In the genomic region with DNA sequence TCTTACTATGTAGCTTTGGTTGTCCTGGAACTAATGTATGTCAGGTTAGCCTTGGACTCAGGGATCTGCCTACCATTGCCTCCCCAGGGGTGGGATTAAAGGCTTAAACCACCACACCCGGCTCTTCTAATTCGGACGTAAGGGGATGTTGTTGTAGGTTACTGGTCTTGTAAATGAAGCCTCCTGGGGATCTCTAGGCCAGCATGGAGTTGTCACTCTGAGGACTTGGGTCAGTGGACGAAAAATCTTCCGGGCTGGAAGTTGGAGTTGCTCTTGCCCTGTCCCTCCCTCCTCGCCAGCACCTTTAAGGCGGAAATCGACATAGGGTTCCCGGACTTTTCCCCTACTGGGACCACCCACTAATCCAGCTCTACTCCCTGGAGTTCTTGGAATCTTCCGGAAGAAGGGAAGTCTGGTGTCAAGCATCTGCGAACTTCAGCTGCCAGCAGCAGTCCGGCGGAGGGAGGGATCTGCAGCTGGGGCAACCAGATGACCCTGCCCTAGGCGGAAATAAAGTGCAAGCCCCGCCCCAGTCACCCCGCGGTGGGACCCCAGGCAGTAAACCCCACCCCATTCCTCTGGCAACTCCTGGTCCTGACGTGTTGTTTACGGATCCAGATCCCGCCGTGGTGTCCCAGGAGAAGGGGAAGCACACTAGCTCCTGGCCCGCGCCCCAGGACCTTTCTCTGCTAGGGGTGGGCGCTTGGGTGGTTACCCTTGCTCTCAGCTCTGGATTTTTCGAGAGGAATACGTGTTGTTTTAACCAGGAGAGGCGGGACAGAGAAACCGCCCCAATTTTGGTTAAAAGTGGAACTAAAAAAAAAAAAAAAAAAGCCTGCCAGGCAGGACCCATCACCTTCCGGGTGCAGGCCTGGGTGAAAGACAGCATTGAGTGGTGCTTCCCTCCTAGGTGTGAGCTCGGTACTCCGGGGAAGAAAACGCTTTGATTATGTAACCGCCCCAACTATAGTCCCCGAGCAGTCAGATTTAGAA, we compare ENCODE assay signal across 8 mouse cellular contexts. TPM values are rescaled to one million over a fixed set of nuclear protein-coding genes. Genes with fewer than 3 reads are reported as not detected.
DNase-seq lines count a peak whose midpoint lies in the region; ATAC-seq and TF ChIP-seq lines count a peak whose summit lies in the region.

No protein-coding gene starts in this region.

- peak overlapping the region; percentile 87 for H3K4me2 ChIP-seq in CH12.LX (ENCODE audit: insufficient read depth, low read depth, poor library complexity, severe bottlenecking)
- H3K4me2 ChIP-seq in forebrain, embryonic 14.5 days (ENCODE audit: low read length), result peak overlapping the region; percentile 67
- H3K4me2 ChIP-seq in lung, embryonic 15.5 days, result peak overlapping the region; percentile 69

- DNase-seq in CH12.LX (ENCODE audit: extremely low read depth), result peak; percentile 73
- peak; percentile 52 for DNase-seq in c-Kit-positive CD71-positive TER-119-positive erythroid progenitor cells, embryonic 14.5 days (ENCODE audit: low spot score)
- peak; percentile 60 for DNase-seq in forebrain, embryonic 14.5 days (ENCODE audit: low spot score)
- peak; percentile 97 for DNase-seq in heart, postnatal 25 days (ENCODE audit: low spot score)
- peak; percentile 63 to 66 for DNase-seq in layer of hippocampus, adult 2 months (ENCODE audit: low spot score in 2 of 2)
- peak; percentile 85 for DNase-seq in thymus, adult 2 months

- TF ChIP-seq CTCF in CH12.LX (conservative IDR thresholded peaks at IDR 0.05 in 1 of 2, IDR thresholded peaks at IDR 0.05 in 1 of 2; ENCODE audit: low read depth in 2 of 2, low read length in 2 of 2), result no peak
- no peak for TF ChIP-seq CTCF in layer of hippocampus, adult 2 months (conservative IDR thresholded peaks at IDR 0.05)
- no peak for TF ChIP-seq CTCF in thymus, adult 2 months (IDR thresholded peaks at IDR 0.05; ENCODE audit: borderline replicate concordance, control insufficient read depth, extremely low read depth, insufficient read depth, low read length, poor library complexity)

- H3K4me1 ChIP-seq in CH12.LX (ENCODE audit: control insufficient read depth in 1 of 2, insufficient read depth in 2 of 2), result peaks cover 5 to 24% of the 10 kb centered on the region in 2 experiments; a peak in 3 of 4 replicates
- peaks cover 6% of the 10 kb centered on the region; the same call in 1 of the 2 replicates for H3K4me1 ChIP-seq in forebrain, embryonic 14.5 days (ENCODE audit: control insufficient read depth, insufficient read depth, low read length)
- H3K4me1 ChIP-seq in lung, embryonic 15.5 days, result peaks cover 29% of the 10 kb centered on the region
- peaks cover 14% of the 10 kb centered on the region for H3K4me1 ChIP-seq in thymus, adult 2 months (replicated peaks; ENCODE audit: control insufficient read depth, insufficient read depth, low read length)

- 5% methylated on average over 34 of the region's 34 CpGs for WGBS in forebrain, embryonic 14.5 days
- 3% methylated on average over 34 of the region's 34 CpGs for WGBS in lung, embryonic 15.5 days
- 11% methylated on average over 34 of the region's 34 CpGs for WGBS in thymus, adult 2 months

- TF ChIP-seq RAD21 in CH12.LX (IDR thresholded peaks at IDR 0.05; ENCODE audit: low read depth, low read length), result no peak

- H3K9ac ChIP-seq in CH12.LX (ENCODE audit: insufficient read depth, low read depth), result peak overlapping the region; percentile 88
- peak overlapping the region; percentile 59 for H3K9ac ChIP-seq in forebrain, embryonic 14.5 days (ENCODE audit: low read length)
- peak overlapping the region; percentile 50 for H3K9ac ChIP-seq in lung, embryonic 15.5 days

- intact Hi-C loops in heart, postnatal 25 days (cut with DNase I), result loop anchor here (10.0 kb wide), 1 partner anchor 295 kb away; a partner anchor contains a TSS

- H3K4me3 ChIP-seq in CH12.LX (replicated peaks in 1 of 3; ENCODE audit: low read depth in 2 of 3, low read length in 2 of 3, poor library complexity in 1 of 3), result peak overlapping the region; percentile 70 to 80 (median 72)
- H3K4me3 ChIP-seq in forebrain, embryonic 14.5 days (ENCODE audit: low read depth, low read length), result peak overlapping the region; percentile 37
- H3K4me3 ChIP-seq in layer of hippocampus, adult 2 months, result peak overlapping the region; percentile 59
- H3K4me3 ChIP-seq in lung, embryonic 15.5 days, result peak overlapping the region; percentile 45
- H3K4me3 ChIP-seq in thymus, adult 2 months (ENCODE audit: control insufficient read depth, insufficient read depth, low read length), result peak overlapping the region; percentile 85

- peak overlapping the region; percentile 72 for H3K27ac ChIP-seq in CH12.LX (ENCODE audit: insufficient read depth, low read depth)
- H3K27ac ChIP-seq in forebrain, embryonic 14.5 days (ENCODE audit: low read depth, low read length), result no peak overlapping the region
- peak overlapping the region; percentile 92 for H3K27ac ChIP-seq in layer of hippocampus, adult 2 months
- H3K27ac ChIP-seq in lung, embryonic 15.5 days, result peak overlapping the region; percentile 97
- H3K27ac ChIP-seq in thymus, adult 2 months (ENCODE audit: control insufficient read depth, insufficient read depth, low read length), result peak overlapping the region; percentile 83

- ATAC-seq in forebrain, embryonic 14.5 days, result peak; percentile 66
- ATAC-seq in lung, embryonic 15.5 days (ENCODE audit: borderline replicate concordance, extremely low read depth, low FRiP score, low TSS enrichment), result peak; percentile 91
- peak; percentile 73 for ATAC-seq in neutrophil, adult 5-6 weeks (ENCODE audit: extremely low read depth, insufficient number of reproducible peaks, low FRiP score, poor library complexity, severe bottlenecking)

- dilution Hi-C loops in CH12.LX (cut with MboI; ENCODE audit: extremely low pct_ligation_motif_present, extremely low pct_unique_long_range_greater_than_20kb, low sequenced_read_pairs), result no loop called here

- H3K79me2 ChIP-seq in CH12.LX (replicated peaks; ENCODE audit: control insufficient read depth, extremely low read depth, insufficient read depth, poor library complexity, severe bottlenecking), result no peaks in the 10 kb centered on the region

- H3K36me3 ChIP-seq in CH12.LX (replicated peaks in 1 of 2; ENCODE audit: control insufficient read depth in 1 of 2, insufficient read depth in 1 of 2, low read length in 1 of 2), result no peaks in the 10 kb centered on the region
- no peaks in the 10 kb centered on the region for H3K36me3 ChIP-seq in forebrain, embryonic 14.5 days (ENCODE audit: control insufficient read depth, insufficient read depth, low read length)
- H3K36me3 ChIP-seq in lung, embryonic 15.5 days, result no peaks in the 10 kb centered on the region
- no peaks in the 10 kb centered on the region for H3K36me3 ChIP-seq in thymus, adult 2 months (ENCODE audit: control insufficient read depth, insufficient read depth, low read length)

- H3K9me3 ChIP-seq in CH12.LX (replicated peaks; ENCODE audit: low read length), result no peaks in the 10 kb centered on the region
- H3K9me3 ChIP-seq in forebrain, embryonic 14.5 days (replicated peaks; ENCODE audit: control insufficient read depth, low read length), result no peaks in the 10 kb centered on the region
- H3K9me3 ChIP-seq in lung, embryonic 15.5 days, result no peaks in the 10 kb centered on the region

- no peaks in the 10 kb centered on the region for H3K27me3 ChIP-seq in CH12.LX (replicated peaks)
- no peaks in the 10 kb centered on the region for H3K27me3 ChIP-seq in forebrain, embryonic 14.5 days (replicated peaks; ENCODE audit: control insufficient read depth, insufficient read depth, low read length)
- H3K27me3 ChIP-seq in lung, embryonic 15.5 days, result no peaks in the 10 kb centered on the region
- no peaks in the 10 kb centered on the region for H3K27me3 ChIP-seq in thymus, adult 2 months (ENCODE audit: control insufficient read depth, insufficient read depth, low read length)

- 0 out of 2 replicates have a peak, but pooled peaks have one; percentile 6 for TF ChIP-seq EP300 in CH12.LX (IDR thresholded peaks at IDR 0.05; ENCODE audit: low read length)

- in situ Hi-C loops in CH12.LX (cut with MboI; ENCODE audit: low pct_ligation_motif_present, low pct_unique_long_range_greater_than_20kb, low sequenced_read_pairs), result no loop called here

- peak; percentile 74; the same call in 1 of the 2 replicates for TF ChIP-seq POLR2A in CH12.LX (IDR thresholded peaks at IDR 0.05; ENCODE audit: low read depth, low read length)
- TF ChIP-seq POLR2A in thymus, adult 2 months (IDR thresholded peaks at IDR 0.05; ENCODE audit: control insufficient read depth, extremely low read depth, insufficient read depth, low read length, poor library complexity), result peak; percentile 84

RNA-seq across cellular contexts. Expression of a gene that starts 6.4 kb away (rescaled TPM):
- total RNA-seq in CH12.LX (2012; rRNA removed), result 23.3 and 23.5 TPM in 2 replicates
- total RNA-seq in CH12.LX (2014; rRNA removed), result 22.3 and 27.1 TPM in 2 replicates
- polyA plus RNA-seq in CH12.LX (2012; ENCODE audit: insufficient read length, low read depth), result 25.6 and 31.8 TPM in 2 replicates
- 6.6 and 7.0 TPM in 2 replicates for polyA plus RNA-seq in forebrain, embryonic 14.5 days (2014; fragmentation: Nextera tagmentation; extraction: Ambion mirVana)
- total RNA-seq in heart, postnatal 25 days (2021), result 10 to 100 TPM; 42.7 to 44.4 TPM
- total RNA-seq in layer of hippocampus, adult 2 months (2021), result 10 to 100 TPM; 23.1 to 33.0 TPM
- 10.6 TPM in 2 replicates for polyA plus RNA-seq in lung, embryonic 15.5 days (2015; fragmentation: Nextera tagmentation; extraction: Ambion mirVana)
- 105 and 109 TPM in 2 replicates for total RNA-seq in neutrophil, adult 5-6 weeks (2017)
- polyA plus RNA-seq in thymus, adult 2 months (2012; rRNA removed), result 45.0 and 52.1 TPM in 2 replicates

RNA-seq across cellular contexts. Expression of a gene that starts 32.5 kb away (rescaled TPM):
- 0.04 TPM in 1 of 2 replicates, not detected in the other for total RNA-seq in CH12.LX (2012; rRNA removed)
- not detected in 2 replicates for total RNA-seq in CH12.LX (2014; rRNA removed)
- not detected in 2 replicates for polyA plus RNA-seq in CH12.LX (2012; ENCODE audit: insufficient read length, low read depth)
- polyA plus RNA-seq in forebrain, embryonic 14.5 days (2014; fragmentation: Nextera tagmentation; extraction: Ambion mirVana), result 0.33 and 0.39 TPM in 2 replicates
- not detected for total RNA-seq in heart, postnatal 25 days (2021)
- total RNA-seq in layer of hippocampus, adult 2 months (2021), result under 1 TPM; 0.32 to 0.49 TPM
- 0.48 and 0.55 TPM in 2 replicates for polyA plus RNA-seq in lung, embryonic 15.5 days (2015; fragmentation: Nextera tagmentation; extraction: Ambion mirVana)
- not detected in 2 replicates for total RNA-seq in neutrophil, adult 5-6 weeks (2017)
- polyA plus RNA-seq in thymus, adult 2 months (2012; rRNA removed), result 0.13 and 0.23 TPM in 2 replicates

RNA-seq across cellular contexts. Expression of a gene that starts 45.6 kb away (rescaled TPM):
- not detected in 2 replicates for total RNA-seq in CH12.LX (2012; rRNA removed)
- not detected in 2 replicates for total RNA-seq in CH12.LX (2014; rRNA removed)
- not detected in 2 replicates for polyA plus RNA-seq in CH12.LX (2012; ENCODE audit: insufficient read length, low read depth)
- polyA plus RNA-seq in forebrain, embryonic 14.5 days (2014; fragmentation: Nextera tagmentation; extraction: Ambion mirVana), result 0.11 and 0.25 TPM in 2 replicates
- total RNA-seq in heart, postnatal 25 days (2021), result under 1 TPM; 0.68 to 0.84 TPM
- 1 to 10 TPM in 1 of 2 experiments, under 1 TPM in 1; 0.66 to 1.2 TPM for total RNA-seq in layer of hippocampus, adult 2 months (2021)
- polyA plus RNA-seq in lung, embryonic 15.5 days (2015; fragmentation: Nextera tagmentation; extraction: Ambion mirVana), result 0.59 and 0.82 TPM in 2 replicates
- total RNA-seq in neutrophil, adult 5-6 weeks (2017), result 0.74 and 1.2 TPM in 2 replicates
- 0.65 and 1.7 TPM in 2 replicates for polyA plus RNA-seq in thymus, adult 2 months (2012; rRNA removed)

RNA-seq across cellular contexts. Expression of a gene that starts 49.0 kb away (rescaled TPM):
- total RNA-seq in CH12.LX (2012; rRNA removed) (95.5 and 98.3 TPM in 2 replicates), CH12.LX (2014; rRNA removed) (107 and 126 TPM in 2 replicates)
- polyA plus RNA-seq in CH12.LX (2012; ENCODE audit: insufficient read length, low read depth), result 241 and 266 TPM in 2 replicates
- polyA plus RNA-seq in forebrain, embryonic 14.5 days (2014; fragmentation: Nextera tagmentation; extraction: Ambion mirVana), result 43.2 and 48.2 TPM in 2 replicates
- total RNA-seq in heart, postnatal 25 days (2021), result 10 to 100 TPM; 10.2 to 11.2 TPM
- total RNA-seq in layer of hippocampus, adult 2 months (2021), result 10 to 100 TPM; 24.5 to 26.5 TPM
- 91.1 and 92.0 TPM in 2 replicates for polyA plus RNA-seq in lung, embryonic 15.5 days (2015; fragmentation: Nextera tagmentation; extraction: Ambion mirVana)
- 46.0 and 50.6 TPM in 2 replicates for total RNA-seq in neutrophil, adult 5-6 weeks (2017)
- polyA plus RNA-seq in thymus, adult 2 months (2012; rRNA removed), result 106 and 107 TPM in 2 replicates

RNA-seq across cellular contexts. Expression of a gene that starts 59.3 kb away (rescaled TPM):
- 34.5 and 36.4 TPM in 2 replicates for total RNA-seq in CH12.LX (2012; rRNA removed)
- 26.1 and 32.2 TPM in 2 replicates for total RNA-seq in CH12.LX (2014; rRNA removed)
- 94.8 and 131 TPM in 2 replicates for polyA plus RNA-seq in CH12.LX (2012; ENCODE audit: insufficient read length, low read depth)
- 103 and 116 TPM in 2 replicates for polyA plus RNA-seq in forebrain, embryonic 14.5 days (2014; fragmentation: Nextera tagmentation; extraction: Ambion mirVana)
- total RNA-seq in heart, postnatal 25 days (2021), result 10 to 100 TPM; 20.6 to 21.0 TPM
- total RNA-seq in layer of hippocampus, adult 2 months (2021), result 10 to 100 TPM; 40.2 to 42.7 TPM
- polyA plus RNA-seq in lung, embryonic 15.5 days (2015; fragmentation: Nextera tagmentation; extraction: Ambion mirVana), result 69.4 and 71.4 TPM in 2 replicates
- total RNA-seq in neutrophil, adult 5-6 weeks (2017), result 272 and 296 TPM in 2 replicates
- polyA plus RNA-seq in thymus, adult 2 months (2012; rRNA removed), result 109 and 123 TPM in 2 replicates
